Mouse (Mus musculus) stomach, postnatal 0 days (tissue): ENCODE results near the gene Plekha8. TPM values are rescaled to one million over a fixed set of nuclear protein-coding genes. Genes with fewer than 3 reads are reported as not detected.

ENCODE experiments used
- ATAC-seq: fragments of 200-750 bp; cut with Nextera tagmentation; 2 replicates; pipeline ENCODE4 v1.8.0; 2017; ENCODE audit not compliant: low FRiP score, low TSS enrichment
- DNase-seq: peaks from one replicate; pipeline ENCODE4 v3.0.0-alpha.2; 2016; ENCODE audit warnings: low spot score
- H3K27ac ChIP-seq: fragments of 300-500 bp; sonication (generic); replicated peaks from 2 replicates; pipeline ENCODE4 v1.5.1; 2014; ENCODE audit warnings: mild to moderate bottlenecking, control low read depth
- H3K27me3 ChIP-seq: fragments of 300-500 bp; sonication (generic); 2 replicates; pipeline ENCODE4 v1.6.1; 2014; ENCODE audit warnings: low read length; ENCODE audit not compliant: control insufficient read depth, insufficient read depth
- H3K36me3 ChIP-seq: fragments of 300-500 bp; sonication (generic); 2 replicates; pipeline ENCODE4 v1.6.1; 2014; ENCODE audit warnings: low read length, mixed read lengths; ENCODE audit not compliant: control insufficient read depth, insufficient read depth
- H3K4me1 ChIP-seq: fragments of 300-500 bp; sonication (generic); replicated peaks from 2 replicates; pipeline ENCODE4 v1.6.1; 2014; ENCODE audit warnings: antibody characterized with exemption; ENCODE audit not compliant: control insufficient read depth, insufficient read depth
- H3K4me2 ChIP-seq: fragments of 300-500 bp; sonication (generic); replicated peaks from 2 replicates; pipeline ENCODE4 v1.6.1; 2014; ENCODE audit warnings: low read depth, mild to moderate bottlenecking, control low read depth, moderate library complexity
- H3K4me3 ChIP-seq: fragments of 300-500 bp; sonication (generic); 2 replicates; pipeline ENCODE4 v1.5.1; 2014; ENCODE audit warnings: low read depth, low read length, control low read depth
- H3K9ac ChIP-seq: fragments of 300-500 bp; sonication (generic); 2 replicates; pipeline ENCODE4 v1.6.1; 2014; ENCODE audit warnings: mild to moderate bottlenecking, low read length, control low read depth, mixed read lengths
- H3K9me3 ChIP-seq: fragments of 300-500 bp; sonication (generic); 2 replicates; pipeline ENCODE4 v1.6.1; 2016; ENCODE audit warnings: low read length; ENCODE audit not compliant: control insufficient read depth
- CTCF ChIP-seq: IDR thresholded peaks from 2 replicates; pipeline ENCODE4 v1.5.1; 2016; ENCODE audit warnings: antibody characterized with exemption, low read depth, mild to moderate bottlenecking, moderate library complexity
- EP300 ChIP-seq: optimal IDR thresholded peaks from 2 replicates; pipeline ENCODE3; 2016; ENCODE audit warnings: antibody characterized with exemption
- WGBS: fragments of 180-500 bp; shearing (Covaris S2); extraction: QIAGEN DNeasy Blood & Tissue Kit; methylation state at CpG from one replicate; pipeline ENCODE4 v1.1.7; 2014; 5-methylcytosine and 5-hydroxymethylcytosine counted together
- polyA plus RNA-seq: library from polyadenylated mRNA; unstranded; fragments of >200 nt; fragmentation: Nextera tagmentation; extraction: Ambion mirVana; gene quantifications from 2 replicates; pipeline ENCODE4 v1.2.1, GENCODE M21; 2015

Gene Plekha8
- polyA plus RNA-seq, 1 experiment from 2014 or later = 5.4 TPM

DNA sequence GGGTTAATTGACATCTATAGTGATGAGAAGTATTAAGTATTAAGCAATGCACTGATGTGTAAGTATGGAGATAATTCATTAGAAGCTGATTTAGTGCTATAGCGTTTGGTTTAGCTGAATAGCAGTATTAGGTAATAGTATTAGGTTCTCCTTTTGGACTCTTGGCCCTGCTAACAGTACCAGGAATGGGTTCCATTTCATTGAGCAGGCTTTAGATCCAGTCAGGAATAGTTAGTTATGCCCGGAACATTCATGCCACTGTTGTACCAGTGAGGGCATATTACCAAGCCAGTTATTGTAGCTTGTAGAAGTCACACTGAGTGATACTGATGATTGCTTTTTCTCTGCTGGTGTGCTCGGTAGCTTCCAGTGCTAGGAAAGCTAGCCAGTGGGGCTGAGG is 2.8 kb downstream of the Plekha8 start:
- no peak for ATAC-seq
- no peaks in the 10 kb centered on the region for H3K9me3 ChIP-seq
- WGBS = 89% methylated on average over 3 of the region's 3 CpGs

DNA sequence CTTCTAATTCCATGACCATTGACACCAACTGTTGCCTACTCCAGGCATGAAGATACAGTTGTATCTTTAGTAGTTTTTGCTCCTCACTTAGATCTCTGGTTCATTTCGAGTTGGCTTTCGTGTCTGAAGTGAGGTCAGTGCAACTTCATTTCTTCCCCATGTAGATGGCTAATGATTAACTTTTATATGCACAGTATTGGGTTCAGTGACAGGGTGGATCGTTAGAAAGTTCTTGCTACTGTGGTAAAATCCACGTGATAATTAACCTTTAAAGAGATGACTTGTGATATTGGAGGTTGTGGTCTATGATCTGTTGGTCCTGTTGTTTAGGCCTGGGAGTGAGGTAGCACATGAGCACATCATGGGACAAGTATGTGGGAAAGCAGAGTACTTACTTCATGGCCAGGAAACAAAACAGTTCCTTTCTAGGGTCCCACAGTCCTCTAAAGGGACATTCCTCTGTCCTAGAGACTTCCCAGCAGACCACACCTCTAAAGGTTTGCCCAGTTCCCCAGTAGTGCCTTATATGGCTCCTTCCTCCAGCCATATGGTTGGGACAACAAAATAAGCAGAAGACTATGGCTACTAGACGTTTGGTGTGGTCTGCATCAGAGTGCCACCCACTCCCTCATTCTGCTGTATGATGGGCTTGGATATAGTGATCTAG is 5.9 kb downstream of the Plekha8 start:
- peak; percentile 50; the same call in 1 of the 2 replicates for ATAC-seq
- TF ChIP-seq CTCF (no peak), EP300 (no peak)
- H3K4me3 ChIP-seq = no peak overlapping the region
- no peak for DNase-seq
- H3K36me3 ChIP-seq = no peaks in the 10 kb centered on the region
- no peak overlapping the region for H3K27ac ChIP-seq
- no peaks in the 10 kb centered on the region for H3K4me1 ChIP-seq
- no peak overlapping the region for H3K4me2 ChIP-seq
- no peaks in the 10 kb centered on the region for H3K27me3 ChIP-seq
- H3K9ac ChIP-seq = no peak overlapping the region
- 56% methylated on average over 5 of the region's 5 CpGs for WGBS
- H3K9me3 ChIP-seq = peaks cover 3% of the 10 kb centered on the region; the same call in 1 of the 2 replicates

More for the DNA sequence above, 2.8 kb downstream of the Plekha8 start:
- H3K9ac ChIP-seq = no peak overlapping the region
- H3K4me2 ChIP-seq = no peak overlapping the region
- H3K4me1 ChIP-seq = no peaks in the 10 kb centered on the region
- no peak overlapping the region for H3K4me3 ChIP-seq
- H3K27ac ChIP-seq = no peak overlapping the region
- no peaks in the 10 kb centered on the region for H3K36me3 ChIP-seq
- DNase-seq = no peak
- TF ChIP-seq EP300 (no peak), CTCF (no peak)
- no peaks in the 10 kb centered on the region for H3K27me3 ChIP-seq

DNA sequence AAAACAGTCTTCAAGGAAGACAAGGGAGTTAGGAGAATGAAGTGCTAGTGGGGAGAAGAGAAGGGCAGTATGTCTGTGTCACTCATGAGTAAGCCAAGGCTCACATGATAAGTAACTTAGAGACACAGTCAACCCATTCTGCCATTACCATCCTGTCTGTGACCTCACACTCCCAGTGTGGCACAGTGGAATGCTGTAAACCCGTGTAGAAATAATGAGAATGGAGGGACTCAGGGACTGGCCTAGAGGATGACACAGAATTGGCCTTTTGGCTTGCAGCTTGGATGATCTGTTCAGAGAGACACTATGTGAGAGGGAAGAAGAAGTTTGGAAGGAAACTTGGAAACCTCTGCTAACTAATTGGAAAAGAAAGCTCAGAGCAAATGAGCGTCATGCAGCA is 8.0 kb downstream of the Plekha8 start:
- no peaks in the 10 kb centered on the region for H3K27me3 ChIP-seq
- H3K4me3 ChIP-seq = no peak overlapping the region
- no peak for TF ChIP-seq CTCF
- TF ChIP-seq EP300 = no peak
- peaks cover 3% of the 10 kb centered on the region; the same call in 1 of the 2 replicates for H3K9me3 ChIP-seq
- H3K4me1 ChIP-seq = no peaks in the 10 kb centered on the region
- no peak overlapping the region for H3K4me2 ChIP-seq
- H3K27ac ChIP-seq = no peak overlapping the region
- ATAC-seq = no peak
- WGBS = 87% methylated on average over 2 of the region's 2 CpGs
- H3K36me3 ChIP-seq = no peaks in the 10 kb centered on the region
- DNase-seq = no peak
- no peak overlapping the region for H3K9ac ChIP-seq

DNA sequence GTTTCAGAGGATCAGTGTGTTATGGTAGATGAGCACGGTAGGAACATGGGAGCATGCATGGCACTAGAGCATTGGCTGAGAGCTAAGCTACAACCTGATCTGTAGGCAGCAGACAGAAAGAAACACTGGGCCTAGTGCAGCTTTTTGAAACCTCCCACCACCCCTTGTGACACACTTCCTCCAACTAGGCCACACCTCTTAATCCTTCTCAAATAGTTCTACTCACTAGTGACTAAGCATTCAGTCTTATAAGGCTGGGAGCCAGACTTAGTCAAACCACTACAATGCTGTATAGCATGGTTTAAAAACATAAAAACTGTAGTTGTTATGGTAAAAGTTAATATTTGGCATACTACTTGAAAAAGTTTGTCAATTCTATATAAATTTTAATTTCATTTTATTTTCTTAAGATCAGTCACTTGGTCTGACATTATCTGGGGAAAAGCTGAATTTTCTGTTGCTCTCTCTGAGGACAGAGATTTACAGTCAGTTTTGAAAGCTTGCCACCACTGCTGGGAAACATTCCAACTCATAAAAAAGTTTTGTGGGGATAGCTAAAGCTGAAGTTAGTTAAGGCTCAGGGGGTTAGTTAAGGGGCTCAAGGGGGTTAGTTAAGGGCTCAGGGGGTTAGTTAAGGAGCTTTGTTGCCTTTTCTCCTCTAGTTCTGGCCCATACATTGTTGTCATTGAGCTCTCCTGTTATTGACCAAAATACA is 9.2 kb downstream of the Plekha8 start:
- Histone ChIP-seq H3K9me3 (peaks cover 3% of the 10 kb centered on the region; the same call in 1 of the 2 replicates), H3K27me3 (no peaks in the 10 kb centered on the region), H3K9ac (no peak overlapping the region), H3K4me3 (no peak overlapping the region), H3K27ac (no peak overlapping the region), H3K4me2 (no peak overlapping the region), H3K36me3 (no peaks in the 10 kb centered on the region), H3K4me1 (no peaks in the 10 kb centered on the region)
- 96% methylated on average over 1 of the region's 1 CpGs for WGBS
- ATAC-seq = no peak
- no peak for DNase-seq
- TF ChIP-seq EP300 (no peak), CTCF (no peak)

DNA sequence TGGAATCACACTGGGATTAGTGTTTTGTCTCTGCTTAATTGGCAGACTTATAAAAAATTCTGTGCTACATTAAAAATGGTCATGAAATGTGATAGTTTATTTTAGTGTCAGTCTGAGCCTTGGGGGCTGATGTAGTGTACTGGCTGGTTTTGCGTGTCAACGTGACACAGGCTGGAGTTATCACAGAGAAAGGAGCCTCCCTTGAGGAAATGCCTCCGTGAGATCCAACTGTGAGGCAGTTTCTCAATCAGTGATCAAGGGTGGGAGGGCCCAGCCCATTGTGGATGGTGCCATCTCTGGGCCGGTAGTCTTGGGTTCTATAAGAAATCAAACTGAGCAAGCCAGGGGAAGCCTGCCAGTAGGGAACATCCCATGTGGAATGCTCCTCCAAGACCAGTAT is 11.3 kb downstream of the Plekha8 start:
- Histone ChIP-seq H3K4me1 (no peaks in the 10 kb centered on the region), H3K4me2 (no peak overlapping the region), H3K27me3 (no peaks in the 10 kb centered on the region), H3K9me3 (peaks cover 3% of the 10 kb centered on the region; the same call in 1 of the 2 replicates), H3K27ac (no peak overlapping the region), H3K9ac (no peak overlapping the region), H3K4me3 (no peak overlapping the region), H3K36me3 (no peaks in the 10 kb centered on the region)
- TF ChIP-seq CTCF = no peak
- ATAC-seq = no peak
- 54% methylated on average over 4 of the region's 4 CpGs for WGBS
- DNase-seq = no peak

DNA sequence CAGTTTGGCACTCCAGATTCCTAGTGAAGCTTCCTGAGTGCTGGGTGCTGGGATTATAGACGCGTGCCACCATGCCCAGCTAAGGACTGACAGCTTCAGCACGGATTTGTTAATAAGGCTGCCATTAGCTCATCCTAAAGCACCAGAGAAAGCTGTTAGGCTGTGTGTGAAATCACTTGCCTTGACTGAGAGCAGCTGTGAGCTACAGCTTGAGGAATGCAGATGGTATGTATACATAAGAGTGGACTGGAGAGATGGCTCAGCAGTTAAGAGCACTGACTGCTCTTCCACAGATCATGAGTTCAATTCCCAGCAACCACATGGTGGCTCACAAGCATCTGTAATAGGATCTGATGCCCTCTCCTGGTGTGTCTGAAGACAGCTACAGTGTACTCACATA is 22.5 kb downstream of the Plekha8 start:
- no peaks in the 10 kb centered on the region for H3K27me3 ChIP-seq
- ATAC-seq (no peak), DNase-seq (no peak)
- H3K9me3 ChIP-seq = no peaks in the 10 kb centered on the region
- no peaks in the 10 kb centered on the region for H3K36me3 ChIP-seq
- no peak overlapping the region for H3K27ac ChIP-seq
- H3K4me3 ChIP-seq = no peak overlapping the region
- H3K9ac ChIP-seq = no peak overlapping the region
- H3K4me2 ChIP-seq = no peak overlapping the region
- no peaks in the 10 kb centered on the region for H3K4me1 ChIP-seq
- 32% methylated on average over 3 of the region's 3 CpGs for WGBS
- TF ChIP-seq CTCF (0 out of 2 replicates have a peak, but pooled peaks have one; percentile 2), EP300 (no peak)
